Mouse (Mus musculus): ENCODE measurements around the gene Btnl2. TPM values are rescaled to one million over a fixed set of nuclear protein-coding genes. Genes with fewer than 3 reads are reported as not detected.
A peak's percentile ranks its signal among the peaks of the same experiment; 100 is the strongest.

The Btnl2 gene
- polyA plus RNA-seq, 1 experiment: 0.67 TPM

DNA sequence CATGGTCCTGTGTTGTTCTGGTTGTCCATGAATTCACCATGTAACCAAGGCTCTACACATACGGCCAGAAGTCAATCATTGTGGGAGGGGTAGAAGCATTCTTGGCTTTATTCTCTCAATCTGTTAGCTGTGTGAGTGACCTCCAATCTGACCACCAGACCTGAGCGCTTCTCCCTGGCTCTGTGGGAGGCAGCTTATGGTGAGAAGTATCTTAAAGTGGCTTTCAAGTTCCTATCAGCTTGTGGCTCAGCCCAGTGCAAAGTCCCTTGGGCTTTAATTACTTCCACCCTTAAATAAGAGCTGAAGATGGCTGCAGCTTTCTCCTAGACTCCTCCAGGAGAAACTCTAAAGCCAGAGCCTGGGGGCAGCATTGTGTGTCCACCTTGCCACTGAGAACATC is 22.2 kb downstream of the Btnl2 start, which contains the start of gene Btnl1:
TSS of gene Btnl1 (plus strand) at position 286 of the 400 bp plus-strand sequence.
- Histone ChIP-seq H3K4me3 (ENCODE audit: insufficient read depth, low read depth, low read length) (no peak within 1 kb of the TSS), H3K4me1 (ENCODE audit: control insufficient read depth, insufficient read depth, insufficient read length, low read length) (no peaks in the 10 kb centered on the region), H3K27ac (replicated peaks; ENCODE audit: low read depth, low read length) (no peak within 1 kb of the TSS)

DNA sequence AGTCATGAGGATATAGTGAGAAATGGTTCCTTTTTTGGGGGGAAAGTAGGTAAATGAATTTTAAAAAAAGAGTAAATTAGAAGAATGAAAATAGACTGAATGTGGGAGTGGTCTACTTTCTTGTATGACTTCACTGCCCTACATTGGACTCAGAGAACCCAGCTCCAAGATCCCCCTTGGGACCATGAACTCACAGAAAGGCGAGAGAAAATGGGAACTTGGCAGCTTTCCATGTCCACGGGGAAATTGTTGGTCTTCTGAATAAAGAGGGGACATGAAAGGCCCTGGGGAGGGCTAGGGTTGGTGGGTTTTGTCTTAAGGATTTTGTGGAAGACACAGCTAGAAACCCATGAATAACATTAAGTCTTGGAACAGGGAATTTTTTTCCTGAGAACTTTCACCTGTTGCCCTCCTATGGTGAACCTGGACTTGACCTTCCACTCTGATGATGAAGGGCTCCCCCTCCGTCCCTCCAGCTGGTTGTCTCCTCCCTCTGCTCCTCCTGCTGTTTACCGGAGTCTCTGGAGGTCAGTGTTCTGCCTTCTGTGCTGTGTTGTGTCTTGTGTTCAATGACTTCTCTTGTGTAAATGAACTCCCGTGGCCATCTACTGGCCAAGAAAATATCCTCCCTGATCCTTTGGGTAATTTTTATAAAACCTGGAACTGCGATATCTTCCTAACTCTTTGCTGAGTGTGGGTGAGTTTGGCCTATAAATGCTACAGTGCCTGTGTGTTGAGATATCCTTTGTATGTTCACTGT is 23.0 kb downstream of the Btnl2 start:
- Histone ChIP-seq H3K27ac (replicated peaks; ENCODE audit: low read depth, low read length) (no peak overlapping the region), H3K4me1 (ENCODE audit: control insufficient read depth, insufficient read depth, insufficient read length, low read length) (no peaks in the 10 kb centered on the region)

DNA sequence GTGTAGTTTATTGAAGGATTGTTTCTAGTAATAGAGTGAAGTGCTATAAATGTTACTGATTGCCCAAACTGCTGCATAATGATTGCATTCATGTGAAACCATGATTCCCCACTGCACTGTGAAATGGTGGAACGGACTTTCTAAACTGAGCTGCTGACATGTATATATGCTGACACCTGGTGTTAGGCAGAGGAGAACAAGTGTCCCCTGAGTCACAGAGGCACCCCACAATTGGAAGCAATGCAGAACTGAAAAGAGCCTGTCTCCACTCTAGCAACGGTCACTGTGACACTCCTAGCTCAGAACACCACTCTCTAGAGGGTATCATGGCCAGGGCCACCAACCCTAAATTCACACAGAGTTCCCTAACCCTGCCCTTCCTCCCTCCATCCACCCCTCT is 24.1 kb downstream of the Btnl2 start:
- H3K4me3 ChIP-seq (ENCODE audit: insufficient read depth, low read depth, low read length): no peak overlapping the region
- no peaks in the 10 kb centered on the region for H3K4me1 ChIP-seq (ENCODE audit: control insufficient read depth, insufficient read depth, insufficient read length, low read length)
- H3K27ac ChIP-seq (replicated peaks; ENCODE audit: low read depth, low read length): no peak overlapping the region

More for the DNA sequence above, 23.0 kb downstream of the Btnl2 start:
- no peak overlapping the region for H3K4me3 ChIP-seq (ENCODE audit: insufficient read depth, low read depth, low read length)

DNA sequence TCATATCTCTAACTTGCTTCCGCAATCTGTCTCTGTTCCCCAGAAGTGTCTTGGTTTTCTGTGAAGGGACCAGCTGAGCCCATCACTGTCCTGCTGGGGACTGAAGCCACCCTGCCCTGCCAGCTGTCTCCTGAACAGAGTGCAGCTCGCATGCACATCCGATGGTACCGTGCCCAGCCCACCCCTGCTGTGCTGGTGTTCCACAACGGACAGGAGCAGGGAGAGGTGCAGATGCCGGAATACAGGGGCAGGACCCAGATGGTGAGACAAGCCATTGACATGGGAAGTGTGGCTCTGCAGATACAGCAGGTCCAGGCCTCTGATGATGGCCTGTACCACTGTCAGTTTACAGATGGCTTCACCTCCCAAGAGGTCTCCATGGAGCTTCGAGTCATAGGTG is 24.8 kb downstream of the Btnl2 start:
- Histone ChIP-seq H3K27ac (replicated peaks; ENCODE audit: low read depth, low read length) (no peak overlapping the region), H3K4me1 (ENCODE audit: control insufficient read depth, insufficient read depth, insufficient read length, low read length) (no peaks in the 10 kb centered on the region), H3K4me3 (ENCODE audit: insufficient read depth, low read depth, low read length) (no peak overlapping the region)

DNA sequence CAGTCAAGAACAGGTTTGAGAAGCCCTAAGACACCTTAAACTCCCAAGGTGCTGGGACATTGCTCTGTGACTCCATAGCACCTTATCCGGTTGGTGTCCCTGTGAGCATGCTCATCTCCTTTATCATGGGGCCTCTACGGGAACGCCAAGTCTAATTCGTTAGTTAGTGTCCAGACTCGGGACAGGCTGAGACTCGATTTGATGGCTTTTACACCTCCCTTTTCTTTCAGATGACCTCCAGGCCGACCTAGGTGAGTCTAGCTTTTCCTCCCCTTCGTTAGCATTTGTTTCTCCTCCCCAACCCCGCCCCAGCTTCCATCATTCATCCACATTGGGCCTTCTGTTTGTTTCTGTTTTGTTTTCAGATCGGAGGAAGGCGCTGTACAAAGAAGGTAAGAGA is 27.3 kb downstream of the Btnl2 start:
- H3K27ac ChIP-seq (replicated peaks; ENCODE audit: low read depth, low read length): no peak overlapping the region

DNA sequence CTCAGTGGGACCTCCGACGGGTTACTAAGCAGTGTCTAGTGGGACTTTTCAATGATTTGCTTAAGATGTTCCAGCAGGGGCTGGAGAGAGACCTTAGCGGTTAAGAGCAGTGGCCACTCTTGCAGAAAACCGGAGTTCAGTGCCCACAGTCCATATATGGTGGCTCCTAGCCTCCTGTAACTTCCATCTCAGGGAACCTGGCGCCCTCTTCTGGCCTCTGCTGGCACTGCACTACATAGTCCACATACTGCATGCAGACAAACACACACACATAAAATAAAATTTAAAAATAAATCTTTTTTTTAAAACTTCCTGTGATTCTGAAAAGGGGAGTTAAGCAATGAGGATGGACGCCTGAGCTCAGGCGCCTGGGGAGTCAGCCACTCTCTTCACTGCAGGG is 28.6 kb downstream of the Btnl2 start:
- Histone ChIP-seq H3K27ac (replicated peaks; ENCODE audit: low read depth, low read length) (no peak overlapping the region), H3K4me3 (ENCODE audit: insufficient read depth, low read depth, low read length) (no peak overlapping the region), H3K4me1 (ENCODE audit: control insufficient read depth, insufficient read depth, insufficient read length, low read length) (no peaks in the 10 kb centered on the region)

More for the DNA sequence above, 27.3 kb downstream of the Btnl2 start:
- Histone ChIP-seq H3K4me1 (ENCODE audit: control insufficient read depth, insufficient read depth, insufficient read length, low read length) (no peaks in the 10 kb centered on the region), H3K4me3 (ENCODE audit: insufficient read depth, low read depth, low read length) (no peak overlapping the region)

DNA sequence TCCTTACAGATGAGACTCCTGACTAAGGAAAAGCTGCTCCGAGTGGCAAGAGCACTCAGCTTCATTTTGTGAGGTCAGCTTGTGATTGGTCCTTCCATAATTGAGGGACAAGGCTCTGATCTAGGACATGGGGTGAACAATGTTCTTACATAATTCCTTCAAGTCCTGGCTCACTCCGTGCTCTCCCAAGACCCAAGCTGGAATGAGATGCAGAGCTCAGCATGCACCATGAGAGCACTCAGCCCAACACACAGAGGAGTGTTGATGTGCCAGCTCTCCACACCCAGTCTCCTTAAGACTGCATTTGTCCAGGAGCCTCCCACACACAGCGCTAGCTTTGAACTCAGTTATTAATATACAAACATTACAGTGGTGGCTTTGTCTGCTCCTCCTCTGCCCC is 30.1 kb downstream of the Btnl2 start:
- Histone ChIP-seq H3K4me3 (ENCODE audit: insufficient read depth, low read depth, low read length) (no peak overlapping the region), H3K27ac (replicated peaks; ENCODE audit: low read depth, low read length) (no peak overlapping the region), H3K4me1 (ENCODE audit: control insufficient read depth, insufficient read depth, insufficient read length, low read length) (no peaks in the 10 kb centered on the region)

DNA sequence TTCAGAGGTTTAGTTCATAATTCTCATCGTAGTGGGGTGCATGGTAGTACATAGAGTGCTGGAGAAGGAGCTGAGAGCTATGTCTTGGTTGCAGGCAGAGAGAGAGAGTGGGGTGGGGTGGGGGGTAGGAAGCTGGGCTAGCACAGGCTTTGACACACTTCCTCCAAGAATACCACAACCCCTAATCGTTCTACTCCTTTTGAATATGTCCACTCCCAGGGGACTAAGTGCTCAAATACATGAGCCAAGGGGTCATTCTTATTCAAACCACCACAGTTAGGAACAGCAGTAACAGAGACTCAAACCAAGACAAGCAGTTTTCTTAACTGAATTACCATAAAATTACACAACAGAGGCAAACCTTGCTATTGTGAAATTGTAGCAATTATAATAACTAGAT is 32.0 kb downstream of the Btnl2 start:
- no peak overlapping the region for H3K4me3 ChIP-seq (ENCODE audit: insufficient read depth, low read depth, low read length)
- H3K27ac ChIP-seq (replicated peaks; ENCODE audit: low read depth, low read length): no peak overlapping the region
- H3K4me1 ChIP-seq (ENCODE audit: control insufficient read depth, insufficient read depth, insufficient read length, low read length): no peaks in the 10 kb centered on the region

DNA sequence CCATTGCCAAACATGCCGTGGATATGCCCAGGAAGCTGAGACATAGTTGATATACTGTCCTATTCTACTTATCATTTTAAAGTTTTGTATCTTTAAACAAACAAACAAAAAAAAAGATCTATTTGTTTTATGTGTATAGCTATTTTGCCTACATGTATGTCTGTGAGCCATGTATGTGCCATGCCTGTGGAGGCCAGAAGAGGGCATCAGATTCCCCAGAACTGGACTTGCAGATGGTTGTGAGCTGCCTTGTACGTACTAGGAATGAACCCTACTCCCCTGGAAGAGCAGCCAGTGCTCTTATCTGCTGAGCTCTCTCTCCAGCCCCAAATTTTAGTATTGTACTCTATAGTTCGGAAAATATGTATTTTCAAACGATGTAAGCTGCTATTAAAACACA is 33.9 kb downstream of the Btnl2 start:
- Histone ChIP-seq H3K4me3 (ENCODE audit: insufficient read depth, low read depth, low read length) (no peak overlapping the region), H3K4me1 (ENCODE audit: control insufficient read depth, insufficient read depth, insufficient read length, low read length) (no peaks in the 10 kb centered on the region), H3K27ac (replicated peaks; ENCODE audit: low read depth, low read length) (no peak overlapping the region)

DNA sequence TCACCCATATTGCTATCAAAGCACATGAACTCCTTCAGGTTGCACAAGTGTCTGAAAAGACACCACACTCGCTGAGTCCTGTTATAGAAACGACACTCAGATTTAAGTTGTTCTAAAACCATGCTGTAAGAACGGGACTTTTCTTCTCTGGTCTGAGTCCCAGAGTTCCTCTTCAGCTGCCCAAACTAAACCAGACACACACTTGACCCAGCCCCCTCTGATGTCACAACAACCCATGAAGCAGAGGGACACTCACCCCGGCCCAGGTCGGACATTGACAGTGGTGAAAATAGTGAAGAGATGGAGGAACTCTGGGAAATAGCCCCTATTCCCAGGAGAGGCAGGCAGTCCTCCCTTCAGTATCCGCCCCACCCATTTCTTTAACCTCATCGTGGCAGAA is 36.9 kb downstream of the Btnl2 start:
- Histone ChIP-seq H3K4me1 (ENCODE audit: control insufficient read depth, insufficient read depth, insufficient read length, low read length) (no peaks in the 10 kb centered on the region), H3K27ac (replicated peaks; ENCODE audit: low read depth, low read length) (peak overlapping the region; percentile 51; the same call in 1 of the 2 replicates), H3K4me3 (ENCODE audit: insufficient read depth, low read depth, low read length) (peak overlapping the region; percentile 56; the same call in 1 of the 2 replicates)

DNA sequence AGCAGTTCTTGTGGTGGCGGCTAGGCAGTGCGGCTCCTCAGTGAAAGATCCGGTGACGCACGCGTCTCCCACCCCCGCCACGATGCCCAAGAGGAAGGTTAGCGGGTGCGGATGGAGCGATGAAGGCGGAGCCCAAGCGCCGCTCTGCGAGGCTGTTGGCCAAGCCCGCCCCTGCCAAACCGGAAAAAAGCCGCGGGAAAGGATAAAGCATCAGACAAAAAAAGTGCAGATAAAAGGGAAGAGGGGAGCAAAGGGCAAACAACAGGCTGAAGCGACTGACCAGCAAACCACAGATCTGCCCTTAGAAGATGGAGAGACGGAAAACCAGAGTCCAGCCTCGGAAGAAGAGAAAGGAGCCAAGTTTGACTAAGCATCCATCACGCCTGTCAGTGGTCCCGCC is 37.7 kb downstream of the Btnl2 start:
- H3K4me1 ChIP-seq (ENCODE audit: control insufficient read depth, insufficient read depth, insufficient read length, low read length): no peaks in the 10 kb centered on the region
- H3K27ac ChIP-seq (replicated peaks; ENCODE audit: low read depth, low read length): peak overlapping the region; percentile 51; the same call in 1 of the 2 replicates
- H3K4me3 ChIP-seq (ENCODE audit: insufficient read depth, low read depth, low read length): peak overlapping the region; percentile 56

DNA sequence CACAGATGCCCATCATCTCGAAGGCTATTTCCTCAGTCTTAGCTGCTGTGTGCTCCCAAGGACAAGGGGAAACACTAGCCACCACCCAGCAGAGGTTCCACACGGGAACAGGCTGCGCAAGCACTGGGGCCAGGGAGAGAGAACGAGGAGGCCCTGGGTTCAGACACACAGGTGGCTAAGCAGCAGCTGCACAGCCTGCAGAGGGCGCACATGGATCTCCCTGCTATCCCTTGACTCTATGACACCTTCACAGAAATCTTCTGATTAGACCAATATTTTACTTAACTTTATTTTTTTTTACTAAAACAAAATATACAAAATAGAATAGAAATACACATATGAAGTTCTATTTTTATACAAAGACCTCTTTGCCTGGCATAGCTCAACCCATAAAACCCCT is 42.7 kb downstream of the Btnl2 start:
- Histone ChIP-seq H3K27ac (replicated peaks; ENCODE audit: low read depth, low read length) (no peak overlapping the region), H3K4me1 (ENCODE audit: control insufficient read depth, insufficient read depth, insufficient read length, low read length) (no peaks in the 10 kb centered on the region), H3K4me3 (ENCODE audit: insufficient read depth, low read depth, low read length) (no peak overlapping the region)

DNA sequence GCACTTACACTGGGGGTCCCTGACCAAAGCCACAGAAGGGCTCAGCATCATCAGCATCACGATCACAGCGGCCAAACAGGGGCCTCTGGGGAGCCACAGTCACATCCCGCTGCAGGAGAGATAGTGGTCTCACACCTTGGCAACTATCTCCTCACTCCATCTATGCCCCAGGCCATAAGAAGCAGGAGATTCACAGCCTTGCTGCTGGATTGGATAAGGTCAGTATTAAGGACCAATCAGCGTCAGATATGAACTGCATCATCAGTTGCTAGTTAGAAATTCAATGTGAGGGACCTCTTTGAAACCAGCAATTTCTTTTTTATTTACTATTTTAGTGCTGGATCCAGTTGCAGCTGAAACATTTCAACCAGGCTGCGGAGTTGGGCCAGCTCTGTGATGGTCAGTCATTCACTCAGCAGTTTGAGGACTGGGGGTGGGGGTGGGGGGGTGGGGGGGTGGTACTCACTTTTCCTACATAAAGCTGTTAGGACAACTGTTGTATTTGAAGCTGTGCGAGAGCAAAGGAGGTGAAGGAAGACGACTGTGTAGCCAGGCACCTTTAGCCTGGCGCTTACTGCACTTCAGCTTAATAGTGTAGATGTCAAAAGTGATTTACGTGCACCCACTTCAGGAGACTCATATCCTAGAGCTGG is 43.6 kb downstream of the Btnl2 start:
- H3K4me1 ChIP-seq (ENCODE audit: control insufficient read depth, insufficient read depth, insufficient read length, low read length): no peaks in the 10 kb centered on the region
- H3K4me3 ChIP-seq (ENCODE audit: insufficient read depth, low read depth, low read length): 0 out of 2 replicates have a peak overlapping the region, but pooled peaks have one; percentile 12
- no peak overlapping the region for H3K27ac ChIP-seq (replicated peaks; ENCODE audit: low read depth, low read length)

DNA sequence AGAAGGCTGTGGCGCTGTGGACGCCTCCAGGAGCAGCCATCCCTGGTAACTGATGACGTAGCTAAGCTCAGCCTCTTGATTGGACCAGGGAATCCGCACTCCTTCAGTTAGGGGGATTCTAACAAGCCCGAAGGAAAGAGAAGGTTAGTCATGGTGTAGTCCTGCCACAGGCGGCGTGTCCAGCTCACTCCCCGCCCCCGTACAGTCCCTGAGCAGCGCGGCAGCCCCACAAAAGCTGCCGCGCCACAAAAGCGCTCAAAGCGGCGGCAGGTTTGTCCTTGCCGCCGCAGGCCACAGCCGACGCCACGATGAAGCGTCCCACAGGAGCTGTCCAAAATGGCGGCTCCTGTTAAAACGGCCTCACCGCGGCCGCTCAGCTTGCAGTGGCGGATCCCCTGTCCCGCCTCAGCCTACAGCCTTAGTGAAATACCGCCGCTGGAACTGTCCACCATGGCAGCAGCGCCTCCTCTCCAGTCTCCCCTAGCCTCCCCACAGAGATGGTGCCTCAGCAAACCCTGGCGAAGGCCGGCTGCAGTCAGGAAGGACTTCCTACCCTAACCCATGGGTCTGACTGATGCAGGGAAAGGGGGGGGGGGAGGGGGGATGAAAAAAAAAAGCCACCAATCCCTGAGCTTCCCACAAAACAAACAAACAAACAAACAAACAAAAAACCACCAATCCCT is 44.2 kb downstream of the Btnl2 start, which contains the start of gene BC051142:
TSS of gene BC051142 (plus strand) at position 110 of the 683 bp plus-strand sequence.
- no peaks in the 10 kb centered on the region for H3K4me1 ChIP-seq (ENCODE audit: control insufficient read depth, insufficient read depth, insufficient read length, low read length)
- peak within 1 kb of the TSS; percentile 50 for H3K27ac ChIP-seq (replicated peaks; ENCODE audit: low read depth, low read length)
- peak within 1 kb of the TSS; percentile 66 for H3K4me3 ChIP-seq (ENCODE audit: insufficient read depth, low read depth, low read length)

DNA sequence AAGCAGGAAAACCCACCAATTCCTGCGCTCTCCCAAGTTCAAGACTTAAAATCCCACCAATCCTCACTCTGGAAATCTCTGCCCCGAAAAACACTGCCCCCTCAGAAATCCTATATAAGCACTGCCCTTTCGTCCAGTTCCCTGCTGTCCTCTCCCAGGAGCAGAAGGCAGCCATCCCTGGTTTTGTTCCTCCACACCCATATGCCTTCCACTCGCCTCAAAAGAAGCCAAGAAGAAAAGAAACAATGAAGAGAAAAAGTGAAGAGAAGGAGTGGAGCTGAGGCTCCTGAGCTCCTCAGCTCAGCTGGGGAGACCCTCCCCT is 44.7 kb downstream of the Btnl2 start:
- Histone ChIP-seq H3K4me3 (ENCODE audit: insufficient read depth, low read depth, low read length) (no peak overlapping the region), H3K27ac (replicated peaks; ENCODE audit: low read depth, low read length) (no peak overlapping the region), H3K4me1 (ENCODE audit: control insufficient read depth, insufficient read depth, insufficient read length, low read length) (no peaks in the 10 kb centered on the region)

Measured in brown adipose tissue, adult 24 weeks (tissue).